Mouse (Mus musculus) neural tube, embryonic 12.5 days (tissue): ENCODE measurements at regions not wholly inside any gene's neighbourhood (a gene's known extent, or its start where the extent isn't known, plus 50 kb on each side); places are given as distances from the start of the nearest gene placed in this dataset.
A peak's percentile ranks its signal among the peaks of the same experiment; 100 is the strongest.

Source experiments
- ATAC-seq: fragments of 200-750 bp; cut with Nextera tagmentation; 2 replicates; pipeline ENCODE4 v1.8.0; 2017; ENCODE audit warnings: low read depth, mild to moderate bottlenecking, moderate TSS enrichment, moderate library complexity; ENCODE audit not compliant: low FRiP score
- H3K27ac ChIP-seq: fragments of 300-500 bp; sonication (generic); 2 replicates; pipeline ENCODE4 v1.5.1; 2016
- H3K27me3 ChIP-seq: fragments of 300-500 bp; sonication (generic); replicated peaks from 2 replicates; pipeline ENCODE4 v1.6.1; 2016; ENCODE audit warnings: mild to moderate bottlenecking
- H3K36me3 ChIP-seq: fragments of 300-500 bp; sonication (generic); 2 replicates; pipeline ENCODE4 v1.6.1; 2016; ENCODE audit warnings: mild to moderate bottlenecking
- H3K4me1 ChIP-seq: fragments of 300-500 bp; sonication (generic); 2 replicates; pipeline ENCODE4 v1.6.1; 2016
- H3K4me2 ChIP-seq: fragments of 300-500 bp; sonication (generic); replicated peaks from 2 replicates; pipeline ENCODE4 v1.6.1; 2016; ENCODE audit warnings: mild to moderate bottlenecking
- H3K4me3 ChIP-seq: fragments of 300-500 bp; sonication (generic); 2 replicates; pipeline ENCODE4 v1.5.1; 2016
- H3K9ac ChIP-seq: fragments of 300-500 bp; sonication (generic); 2 replicates; pipeline ENCODE4 v1.6.1; 2016; ENCODE audit warnings: mild to moderate bottlenecking
- H3K9me3 ChIP-seq: fragments of 300-500 bp; sonication (generic); 2 replicates; pipeline ENCODE4 v1.6.1; 2016; ENCODE audit warnings: mild to moderate bottlenecking
- WGBS: fragments of 180-500 bp; shearing (Covaris S2); methylation state at CpG from one replicate; pipeline ENCODE4 v1.1.7; 2016; 5-methylcytosine and 5-hydroxymethylcytosine counted together

GRCm38 (mm10) chr13:6377919-6378318 lies 170.0 kb upstream of the Pitrm1 start:
- Histone ChIP-seq H3K4me2 (no peak overlapping the region), H3K27me3 (no peaks in the 10 kb centered on the region), H3K4me1 (no peaks in the 10 kb centered on the region), H3K9ac (no peak overlapping the region), H3K9me3 (no peaks in the 10 kb centered on the region), H3K4me3 (no peak overlapping the region), H3K36me3 (no peaks in the 10 kb centered on the region), H3K27ac (no peak overlapping the region)
- no peak for ATAC-seq
- WGBS = 89% methylated on average over 3 of the region's 3 CpGs

- no peak overlapping the region for H3K9ac ChIP-seq
- H3K27ac ChIP-seq = no peak overlapping the region
- H3K4me1 ChIP-seq = no peaks in the 10 kb centered on the region
- no peak overlapping the region for H3K4me2 ChIP-seq
- 78% methylated on average over 4 of the region's 5 CpGs for WGBS
- no peak for ATAC-seq
- H3K9me3 ChIP-seq = no peaks in the 10 kb centered on the region
- H3K4me3 ChIP-seq = no peak overlapping the region
- H3K27me3 ChIP-seq = no peaks in the 10 kb centered on the region
- no peaks in the 10 kb centered on the region for H3K36me3 ChIP-seq
These were observed 152.3 kb upstream of the Pitrm1 start for GRCm38 (mm10) chr13:6395562-6396223.

GRCm38 (mm10) chr13:6397648-6398047 lies 150.3 kb upstream of the Pitrm1 start:
- Histone ChIP-seq H3K4me3 (no peak overlapping the region), H3K27ac (no peak overlapping the region), H3K27me3 (no peaks in the 10 kb centered on the region), H3K4me1 (no peaks in the 10 kb centered on the region), H3K9ac (no peak overlapping the region), H3K9me3 (no peaks in the 10 kb centered on the region), H3K36me3 (no peaks in the 10 kb centered on the region), H3K4me2 (no peak overlapping the region)
- ATAC-seq = no peak
- WGBS = 95% methylated on average over 1 of the region's 1 CpGs

- no peaks in the 10 kb centered on the region for H3K4me1 ChIP-seq
- no peak overlapping the region for H3K9ac ChIP-seq
- H3K4me3 ChIP-seq = no peak overlapping the region
- H3K36me3 ChIP-seq = no peaks in the 10 kb centered on the region
- ATAC-seq = no peak
- H3K27ac ChIP-seq = no peak overlapping the region
- H3K27me3 ChIP-seq = no peaks in the 10 kb centered on the region
- no peaks in the 10 kb centered on the region for H3K9me3 ChIP-seq
- no peak overlapping the region for H3K4me2 ChIP-seq
- 80% methylated on average over 4 of the region's 4 CpGs for WGBS
These were observed 116.1 kb upstream of the Pitrm1 start for GRCm38 (mm10) chr13:6431821-6432220.

- Histone ChIP-seq H3K9ac (no peak overlapping the region), H3K4me2 (no peak overlapping the region), H3K4me1 (no peaks in the 10 kb centered on the region), H3K36me3 (no peaks in the 10 kb centered on the region), H3K27me3 (no peaks in the 10 kb centered on the region), H3K27ac (no peak overlapping the region), H3K9me3 (no peaks in the 10 kb centered on the region), H3K4me3 (no peak overlapping the region)
- ATAC-seq = no peak
These were observed 101.0 kb upstream of the Pitrm1 start for GRCm38 (mm10) chr13:6446976-6447375.

- Histone ChIP-seq H3K27ac (no peak overlapping the region), H3K27me3 (no peaks in the 10 kb centered on the region), H3K4me3 (no peak overlapping the region), H3K4me1 (no peaks in the 10 kb centered on the region), H3K9ac (no peak overlapping the region), H3K36me3 (no peaks in the 10 kb centered on the region), H3K4me2 (no peak overlapping the region), H3K9me3 (no peaks in the 10 kb centered on the region)
- WGBS = 85% methylated on average over 6 of the region's 6 CpGs
- ATAC-seq = no peak
These were observed 86.6 kb upstream of the Pitrm1 start for GRCm38 (mm10) chr13:6461363-6461762.

- no peak for ATAC-seq
- Histone ChIP-seq H3K36me3 (no peaks in the 10 kb centered on the region), H3K4me2 (no peak overlapping the region), H3K9me3 (no peaks in the 10 kb centered on the region), H3K4me1 (peaks cover 9% of the 10 kb centered on the region), H3K27me3 (no peaks in the 10 kb centered on the region), H3K9ac (no peak overlapping the region), H3K27ac (no peak overlapping the region), H3K4me3 (no peak overlapping the region)
- WGBS = 46% methylated on average over 9 of the region's 9 CpGs
These were observed 82.0 kb upstream of the Pitrm1 start for GRCm38 (mm10) chr13:6465911-6466419.

- Histone ChIP-seq H3K4me3 (no peak overlapping the region), H3K4me2 (no peak overlapping the region), H3K4me1 (peaks cover 21% of the 10 kb centered on the region), H3K27me3 (no peaks in the 10 kb centered on the region), H3K27ac (no peak overlapping the region), H3K36me3 (no peaks in the 10 kb centered on the region), H3K9ac (no peak overlapping the region), H3K9me3 (no peaks in the 10 kb centered on the region)
- 63% methylated on average over 11 of the region's 11 CpGs for WGBS
- no peak for ATAC-seq
These were observed 78.3 kb upstream of the Pitrm1 start for GRCm38 (mm10) chr13:6469446-6470227.

- no peaks in the 10 kb centered on the region for H3K36me3 ChIP-seq
- ATAC-seq = no peak
- 68% methylated on average over 15 of the region's 15 CpGs for WGBS
- no peaks in the 10 kb centered on the region for H3K27me3 ChIP-seq
- no peak overlapping the region for H3K4me2 ChIP-seq
- H3K9ac ChIP-seq = no peak overlapping the region
- H3K4me1 ChIP-seq = peaks cover 21% of the 10 kb centered on the region
- H3K9me3 ChIP-seq = no peaks in the 10 kb centered on the region
- H3K27ac ChIP-seq = no peak overlapping the region
- H3K4me3 ChIP-seq = no peak overlapping the region
These were observed 77.5 kb upstream of the Pitrm1 start for GRCm38 (mm10) chr13:6470286-6471103.

GRCm38 (mm10) chr13:6471643-6472042 lies 76.3 kb upstream of the Pitrm1 start:
- WGBS = 13% methylated on average over 7 of the region's 7 CpGs
- no peak overlapping the region for H3K4me2 ChIP-seq

GRCm38 (mm10) chr13:6473401-6474190 lies 74.4 kb upstream of the Pitrm1 start:
- H3K9me3 ChIP-seq = no peaks in the 10 kb centered on the region
- 40% methylated on average over 12 of the region's 12 CpGs for WGBS
- ATAC-seq = peak; percentile 78
- no peaks in the 10 kb centered on the region for H3K36me3 ChIP-seq
- H3K9ac ChIP-seq = no peak overlapping the region
- peaks cover 21% of the 10 kb centered on the region for H3K4me1 ChIP-seq
- H3K4me3 ChIP-seq = no peak overlapping the region
- no peak overlapping the region; the same call in 1 of the 2 replicates for H3K27ac ChIP-seq
- 0 out of 2 replicates have a peak overlapping the region, but pooled peaks have one; percentile 14 for H3K4me2 ChIP-seq
- no peaks in the 10 kb centered on the region for H3K27me3 ChIP-seq

More at GRCm38 (mm10) chr13:6471643-6472042, 76.3 kb upstream of the Pitrm1 start:
- Histone ChIP-seq H3K27ac (no peak overlapping the region), H3K36me3 (no peaks in the 10 kb centered on the region), H3K4me1 (peaks cover 21% of the 10 kb centered on the region), H3K27me3 (no peaks in the 10 kb centered on the region), H3K4me3 (no peak overlapping the region), H3K9ac (no peak overlapping the region), H3K9me3 (no peaks in the 10 kb centered on the region)
- ATAC-seq = peak; percentile 52
